Mouse (Mus musculus) C3H10T1/2 (cell line): ENCODE results near the gene Cdk12. TPM values are rescaled to one million over a fixed set of nuclear protein-coding genes. Genes with fewer than 3 reads are reported as not detected.

ENCODE experiments used
- polyA plus RNA-seq, 2 experiments: library from polyadenylated mRNA; unstranded; fragments of >200 nt; fragmentation: generic; extraction: Trizol; gene quantifications; one replicate each; pipeline ENCODE4 v1.2.1; 2012; ENCODE audit warnings: missing spikeins in 2 of 2

The Cdk12 gene
- polyA plus RNA-seq = 10 to 100 TPM in 1 of 2 experiments, 1 to 10 TPM in 1; 1.0 to 10.1 TPM

GRCm38 (mm10) chr11:98202641-98203350 is at the start of gene Cdk12:
Gene Cdk12 (plus strand): TSS chr11:98203059.

GRCm38 (mm10) chr11:98192901-98193805 is 9.7 kb upstream of the Cdk12 start, which contains the start of gene Med1:
Gene Med1 (minus strand): TSS chr11:98193293.

Other genes starting within 250 kb of the Cdk12 start
- gene Plxdc1, start 216.6 kb upstream of the Cdk12 start, polyA plus RNA-seq = under 1 TPM; 0.11 to 0.21 TPM
- gene Arl5c, start 206.9 kb upstream of the Cdk12 start, polyA plus RNA-seq = 1 to 10 TPM; 1.6 to 1.7 TPM
- 10 to 100 TPM in 1 of 2 experiments, 1 to 10 TPM in 1; 2.6 to 12.5 TPM for gene Cacnb1, start 180.0 kb upstream of the Cdk12 start, polyA plus RNA-seq
- 1,000 to 10,000 TPM; 5,344 to 9,149 TPM for gene Rpl19, start 176.3 kb upstream of the Cdk12 start, polyA plus RNA-seq
- gene Stac2, start 149.6 kb upstream of the Cdk12 start, polyA plus RNA-seq = 1 to 10 TPM; 4.8 to 7.8 TPM
- gene Fbxl20, start 52.7 kb upstream of the Cdk12 start, polyA plus RNA-seq = 10 to 100 TPM in 1 of 2 experiments, 1 to 10 TPM in 1; 1.4 to 13.1 TPM
- gene Med1, start 9.8 kb upstream of the Cdk12 start, polyA plus RNA-seq = 10 to 100 TPM in 1 of 2 experiments, 1 to 10 TPM in 1; 7.6 to 18.8 TPM
- not detected for gene Neurod2, start 126.6 kb downstream of the Cdk12 start, polyA plus RNA-seq
- 10 to 100 TPM in 1 of 2 experiments, 1 to 10 TPM in 1; 1.1 to 17.9 TPM for gene Ppp1r1b, start 145.3 kb downstream of the Cdk12 start, polyA plus RNA-seq
- 10 to 100 TPM; 30.8 to 58.6 TPM for gene Stard3, start 155.3 kb downstream of the Cdk12 start, polyA plus RNA-seq
- under 1 TPM; 0.04 to 0.47 TPM for gene Tcap, start 180.8 kb downstream of the Cdk12 start, polyA plus RNA-seq
- gene Pnmt, start 183.4 kb downstream of the Cdk12 start, polyA plus RNA-seq = under 1 TPM in 1 of 2 experiments, not detected in 1; 0.04 TPM
- 10 to 100 TPM in 1 of 2 experiments, 1 to 10 TPM in 1; 5.7 to 12.6 TPM for gene Pgap3, start 197.4 kb downstream of the Cdk12 start, polyA plus RNA-seq
- gene Erbb2, start 209.4 kb downstream of the Cdk12 start, polyA plus RNA-seq = 10 to 100 TPM; 14.9 to 36.2 TPM
- gene Mien1, start 235.9 kb downstream of the Cdk12 start, polyA plus RNA-seq = 100 to 1,000 TPM; 153 to 160 TPM
- gene Grb7, start 243.3 kb downstream of the Cdk12 start, polyA plus RNA-seq = under 1 TPM in 1 of 2 experiments, not detected in 1; 0.06 TPM